Mouse (Mus musculus) heart, postnatal 36 days (tissue): ENCODE results near the gene Nrxn1. TPM values are rescaled to one million over a fixed set of nuclear protein-coding genes. Genes with fewer than 3 reads are reported as not detected.

Source experiments
- DNase-seq, 2 experiments: peaks; one replicate each; pipeline ENCODE4 v3.0.0; 2021 to 2022
- intact Hi-C: fragments of 180-260 bp; cut with DNase I; formaldehyde crosslinking; loops from one replicate; pipeline ENCODE4 v1.15.1; 2025
- total RNA-seq, 2 experiments: library from RNA; stranded (reverse); gene quantifications; 2 replicates each; pipeline ENCODE4 v1.2.3; 2021

Nrxn1 gene
- total RNA-seq, 2 experiments from 2014 or later, result 1.5 to 3.0 TPM

GRCm38 (mm10) chr17:90454738-90455408 is 638.0 kb downstream of the Nrxn1 start:
- DNase-seq, result no peak
- intact Hi-C loops, result no loop called here

DNA sequence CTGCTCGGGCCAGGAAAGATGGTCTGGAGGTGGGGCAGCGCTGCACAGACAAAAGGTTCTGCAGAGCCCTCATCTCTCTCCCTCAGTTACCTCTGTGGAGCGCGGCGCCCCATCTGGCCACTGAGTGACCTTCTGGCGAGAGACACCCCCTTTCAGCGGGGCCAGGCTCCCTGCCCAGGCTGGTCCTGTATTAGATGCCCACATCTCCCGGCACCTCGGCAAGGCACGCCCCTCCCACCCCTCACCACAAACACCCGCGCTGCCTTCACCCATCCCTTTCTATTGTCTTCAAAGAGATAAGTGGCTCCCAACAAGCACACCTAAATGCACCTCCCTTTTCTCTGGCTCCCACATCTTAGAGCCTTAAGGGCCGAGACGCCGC is 638.5 kb downstream of the Nrxn1 start:
- no peak for DNase-seq
- intact Hi-C loops, result no loop called here

DNA sequence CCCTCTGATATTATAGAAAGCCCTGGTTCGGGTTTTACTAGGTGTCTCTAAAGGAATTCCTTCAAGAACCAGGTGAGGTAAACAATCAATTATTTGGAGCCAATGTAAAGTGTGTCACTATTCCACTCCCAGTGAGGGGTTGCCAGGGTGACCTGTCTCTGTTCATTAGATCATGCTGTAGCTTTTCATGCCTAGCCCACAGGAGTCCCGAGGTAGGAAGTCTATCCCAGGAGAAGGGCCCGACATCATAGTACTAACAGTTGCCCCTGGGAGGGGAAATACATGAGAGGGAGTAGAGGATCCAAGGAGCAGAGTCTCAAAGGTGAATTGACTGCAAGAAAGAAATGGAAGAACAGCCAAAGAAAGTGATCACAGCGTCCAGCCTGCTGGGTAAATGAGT is 639.6 kb downstream of the Nrxn1 start:
- intact Hi-C loops, result no loop called here

DNA sequence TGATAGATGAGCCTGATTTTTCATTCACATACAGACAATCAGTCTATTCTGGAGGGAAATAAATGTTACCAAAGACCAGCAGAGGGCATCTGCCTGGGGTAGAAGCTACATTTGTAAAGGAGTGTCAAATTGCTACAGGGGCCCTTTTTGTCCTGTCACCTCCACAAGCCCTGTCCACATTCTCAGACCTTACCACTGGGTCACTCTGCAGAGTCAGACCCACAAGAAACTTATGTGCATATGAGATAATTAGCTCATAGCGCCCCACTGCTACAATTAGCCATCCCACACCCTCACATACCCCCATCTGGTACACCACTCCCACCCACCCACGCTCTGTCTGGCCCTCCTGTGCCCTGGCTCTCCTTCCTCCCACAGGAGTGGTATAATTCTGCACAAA is 640.1 kb downstream of the Nrxn1 start:
- DNase-seq, result no peak
- intact Hi-C loops, result no loop called here

More for the DNA sequence above, 639.6 kb downstream of the Nrxn1 start:
- no peak for DNase-seq

DNA sequence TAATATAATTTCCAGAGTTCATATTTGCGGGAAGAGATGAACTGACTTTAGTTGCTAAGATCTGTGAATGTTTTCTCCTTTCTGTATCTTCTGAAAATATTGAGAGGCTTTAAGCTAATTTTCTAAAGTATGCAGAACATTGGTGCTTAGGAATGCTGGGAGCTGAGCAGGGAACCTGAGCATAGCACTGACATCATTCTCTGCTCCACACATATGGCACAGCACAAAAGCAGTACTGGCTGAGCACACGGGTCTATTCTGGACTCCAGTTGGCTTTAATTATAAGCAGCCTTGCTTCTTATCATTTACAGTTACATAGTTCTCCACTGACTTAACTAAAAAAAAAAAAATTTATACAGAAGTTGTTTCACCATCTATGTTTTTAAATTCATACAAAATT is 641.5 kb downstream of the Nrxn1 start:
- DNase-seq, result no peak
- intact Hi-C loops, result no loop called here

GRCm38 (mm10) chr17:90443067-90443466 is 649.8 kb downstream of the Nrxn1 start:
- DNase-seq, result no peak
- intact Hi-C loops, result no loop called here

GRCm38 (mm10) chr17:90435836-90436235 is 657.0 kb downstream of the Nrxn1 start:
- DNase-seq, result no peak
- intact Hi-C loops, result no loop called here

- no peak for DNase-seq
- intact Hi-C loops, result no loop called here
Measured at GRCm38 (mm10) chr17:90435371-90435770, 657.5 kb downstream of the Nrxn1 start.

- no peak for DNase-seq
- intact Hi-C loops, result no loop called here
Measured at GRCm38 (mm10) chr17:90430211-90430610, 662.7 kb downstream of the Nrxn1 start.

DNA sequence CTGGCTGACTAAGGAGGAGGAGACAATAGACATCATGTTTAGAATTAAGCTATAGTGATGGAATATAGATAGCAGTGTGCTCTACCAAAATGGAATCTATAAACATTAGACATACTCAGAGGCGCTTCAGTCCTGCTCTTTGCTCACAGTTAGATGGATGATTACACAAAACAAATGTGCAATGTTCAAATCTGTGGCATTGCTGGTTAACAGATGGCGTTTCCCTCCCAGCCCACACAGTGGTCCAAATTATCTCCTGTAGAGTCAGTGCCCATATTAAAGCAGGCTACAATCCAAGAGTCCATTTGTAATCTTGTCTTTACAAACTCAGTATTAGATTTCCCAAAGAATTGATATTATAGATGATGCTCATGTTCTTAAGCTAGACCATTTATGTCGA is 666.9 kb downstream of the Nrxn1 start:
- intact Hi-C loops, result no loop called here
- DNase-seq, result no peak

GRCm38 (mm10) chr17:90422591-90422990 is 670.3 kb downstream of the Nrxn1 start:
- DNase-seq, result no peak
- intact Hi-C loops, result no loop called here

DNA sequence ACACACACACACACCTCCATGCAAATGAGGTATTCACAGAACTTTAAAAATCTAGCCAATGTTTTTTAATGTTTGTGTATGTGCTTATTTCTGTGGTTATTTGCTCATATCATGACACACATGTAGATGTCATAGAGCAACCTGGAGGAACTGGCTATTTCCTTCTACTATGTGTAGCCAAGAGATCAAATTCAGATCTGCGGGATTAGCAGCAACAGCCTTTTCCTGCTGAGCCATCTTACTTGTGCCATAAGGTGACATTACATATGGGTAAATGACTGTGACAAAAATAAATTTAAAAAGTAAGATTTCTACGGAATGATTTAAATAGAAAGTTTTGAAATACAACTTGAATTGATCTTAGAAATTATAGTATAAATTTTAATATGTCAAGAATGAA is 672.1 kb downstream of the Nrxn1 start:
- no peak for DNase-seq
- intact Hi-C loops, result no loop called here

GRCm38 (mm10) chr17:90419615-90420014 is 673.3 kb downstream of the Nrxn1 start:
- DNase-seq, result no peak
- intact Hi-C loops, result no loop called here

- intact Hi-C loops, result no loop called here
- no peak for DNase-seq
Measured at GRCm38 (mm10) chr17:90396357-90396756, 696.5 kb downstream of the Nrxn1 start.

DNA sequence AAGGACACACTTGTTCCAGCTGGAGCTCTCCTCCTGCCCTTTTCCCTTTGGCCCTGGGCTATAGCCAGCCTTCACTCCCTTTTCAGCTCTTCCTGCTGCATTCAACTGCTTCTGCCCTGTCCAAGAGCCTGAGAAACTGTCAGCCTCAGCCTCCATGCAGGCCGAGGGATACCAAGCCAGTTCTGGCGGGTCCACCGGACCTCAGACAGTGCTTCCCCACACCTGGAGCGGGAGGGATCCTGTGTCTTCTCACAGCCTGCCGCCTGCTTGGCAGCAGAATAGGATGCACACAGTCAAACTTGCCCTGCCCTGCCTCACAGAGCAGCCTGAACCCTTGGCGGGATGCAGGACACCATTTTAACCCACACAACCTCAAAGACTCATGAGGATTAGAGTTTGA is 698.3 kb downstream of the Nrxn1 start:
- intact Hi-C loops, result no loop called here
- DNase-seq, result no peak

GRCm38 (mm10) chr17:90392751-90393150 is 700.1 kb downstream of the Nrxn1 start:
- no peak for DNase-seq
- intact Hi-C loops, result no loop called here

DNA sequence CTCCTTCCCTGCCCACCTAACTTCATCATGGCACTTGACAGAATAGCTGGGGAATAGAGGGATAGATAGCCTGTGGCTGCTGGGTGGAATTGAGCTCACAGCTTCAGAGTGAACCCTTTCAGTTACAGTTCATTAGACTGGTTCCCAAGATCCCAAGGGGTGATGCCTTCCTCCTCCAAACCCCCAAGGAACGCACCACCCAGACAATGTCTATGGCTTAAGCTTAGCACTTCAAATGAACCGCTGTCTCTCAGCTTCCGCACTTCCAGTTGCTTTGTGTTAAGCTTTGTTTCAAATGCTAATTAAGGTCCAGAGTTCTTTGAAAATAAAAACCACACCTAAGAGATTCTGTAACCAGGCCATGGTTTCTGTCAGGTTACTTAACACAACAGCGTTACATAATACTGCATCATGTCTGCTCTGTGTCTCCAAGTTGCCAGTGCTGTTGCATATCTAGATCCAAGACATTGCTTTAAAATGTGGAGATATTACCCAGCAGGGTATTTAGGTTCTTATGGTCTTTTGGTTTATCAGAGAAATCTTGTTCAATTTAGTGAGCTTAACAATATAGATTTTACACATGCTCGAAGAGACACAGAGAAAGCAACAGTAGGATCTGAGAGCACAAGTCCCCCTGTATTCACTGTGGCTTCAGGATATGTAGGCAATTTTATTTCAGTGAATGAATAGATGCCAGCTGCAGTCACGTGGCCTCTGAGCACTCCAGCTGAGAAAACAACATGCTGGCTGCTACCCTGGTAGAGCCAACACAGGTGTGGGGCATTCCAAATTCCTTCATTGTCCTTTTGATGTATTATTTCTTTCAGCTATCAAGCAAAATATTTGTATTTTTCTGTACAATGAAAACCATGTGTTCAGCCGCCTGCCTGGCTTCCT is 702.3 kb downstream of the Nrxn1 start:
- intact Hi-C loops, result no loop called here
- no peak for DNase-seq

DNA sequence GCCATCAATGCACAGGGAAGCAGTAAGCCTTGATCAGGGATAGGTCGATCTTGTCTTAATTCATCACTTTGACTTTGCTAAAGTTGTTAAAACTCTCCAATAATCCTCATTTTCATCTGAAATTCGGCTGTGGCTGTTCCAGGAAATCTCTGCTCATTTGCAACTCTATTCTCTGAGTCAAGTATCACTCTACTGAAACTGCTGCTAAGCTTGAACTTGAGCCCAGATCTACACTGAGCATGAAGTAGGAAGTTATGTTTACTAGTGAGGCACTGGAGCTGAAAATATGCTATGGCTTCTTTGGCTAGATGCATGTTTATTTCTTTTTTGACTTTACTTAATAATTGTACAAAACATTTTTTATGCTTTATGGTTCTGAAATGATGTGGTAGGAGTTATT is 708.0 kb downstream of the Nrxn1 start:
- intact Hi-C loops, result no loop called here
- no peak for DNase-seq

DNA sequence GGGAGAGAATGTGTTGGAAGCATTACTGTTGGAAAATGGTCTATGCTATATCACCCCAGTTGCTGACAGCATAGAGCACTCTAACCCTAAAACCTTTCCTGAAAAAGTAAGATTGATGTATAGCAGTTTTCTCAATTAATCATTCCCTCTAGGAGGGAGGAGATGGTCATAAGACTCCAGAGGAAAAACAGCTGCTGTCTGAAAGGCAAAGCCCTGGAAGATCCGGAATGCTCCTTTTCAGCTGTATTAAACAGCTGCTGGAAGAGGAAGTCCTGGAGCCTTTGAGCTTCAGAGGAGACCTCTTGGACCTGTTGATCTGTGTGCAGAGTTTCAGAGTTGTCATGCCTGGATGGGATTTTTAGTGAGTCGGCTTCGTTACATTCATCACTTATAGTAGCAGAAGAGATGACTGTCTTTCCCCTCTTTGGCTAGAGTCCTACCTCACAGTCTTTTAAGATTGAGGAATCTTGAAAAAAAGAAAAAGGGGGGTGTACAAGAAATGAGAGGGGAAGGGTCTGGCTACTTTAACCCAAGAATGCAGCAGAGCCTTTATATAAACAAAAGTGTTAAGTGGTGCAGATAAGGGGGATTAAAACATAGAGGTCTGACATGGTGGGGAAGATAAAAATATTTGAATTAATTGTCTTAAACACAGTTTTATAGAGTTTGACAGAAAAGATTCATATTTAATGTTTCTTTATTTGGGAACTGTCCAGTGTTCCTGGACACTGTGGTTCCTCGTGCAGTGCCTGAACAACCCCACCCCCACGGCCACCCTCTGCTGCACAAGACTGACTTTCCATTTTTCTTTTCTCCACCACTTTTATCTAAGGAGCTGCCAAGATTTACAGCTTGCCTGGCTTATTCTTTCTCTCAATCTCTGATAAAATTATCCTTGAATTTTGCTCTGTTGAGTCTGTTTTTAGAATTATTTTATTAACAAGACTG is 710.1 kb downstream of the Nrxn1 start:
- intact Hi-C loops, result no loop called here
- DNase-seq, result no peak

GRCm38 (mm10) chr17:90376533-90376932 is 716.3 kb downstream of the Nrxn1 start:
- no peak for DNase-seq
- intact Hi-C loops, result no loop called here

- DNase-seq, result no peak
- intact Hi-C loops, result no loop called here
Measured at GRCm38 (mm10) chr17:90362169-90362568, 730.7 kb downstream of the Nrxn1 start.
